Mouse (Mus musculus) heart, postnatal 4 days (tissue): ENCODE measurements around the gene Arhgap20. TPM values are rescaled to one million over a fixed set of nuclear protein-coding genes. Genes with fewer than 3 reads are reported as not detected.

ENCODE experiments used
- DNase-seq: peaks from one replicate; pipeline ENCODE4 v3.0.0; 2021
- total RNA-seq, 2 experiments: library from RNA; stranded (reverse); gene quantifications; 2 replicates each; pipeline ENCODE4 v1.2.3; 2021

Arhgap20 gene
- total RNA-seq, 2 experiments from 2014 or later: 1.4 to 2.1 TPM

DNA sequence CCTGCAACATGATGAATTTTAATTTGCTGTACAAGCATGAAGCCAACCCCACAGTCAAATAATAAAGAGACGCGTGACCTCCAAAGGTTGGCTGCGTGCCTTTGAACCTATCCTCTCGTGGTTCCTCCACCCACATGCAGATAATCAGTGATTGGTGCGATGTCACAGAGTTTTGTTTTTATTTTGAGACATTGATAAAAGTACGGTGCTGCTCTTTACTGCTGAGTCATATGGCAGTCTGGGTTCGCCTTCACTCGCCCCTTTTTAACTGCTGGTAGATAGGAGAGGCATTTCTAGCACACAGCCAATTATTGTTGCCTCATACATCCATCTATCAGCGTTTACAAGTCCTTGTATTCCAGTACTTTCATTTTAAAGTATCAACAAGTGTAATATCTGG, 34.0 kb downstream of the Arhgap20 start:
- DNase-seq: no peak

DNA sequence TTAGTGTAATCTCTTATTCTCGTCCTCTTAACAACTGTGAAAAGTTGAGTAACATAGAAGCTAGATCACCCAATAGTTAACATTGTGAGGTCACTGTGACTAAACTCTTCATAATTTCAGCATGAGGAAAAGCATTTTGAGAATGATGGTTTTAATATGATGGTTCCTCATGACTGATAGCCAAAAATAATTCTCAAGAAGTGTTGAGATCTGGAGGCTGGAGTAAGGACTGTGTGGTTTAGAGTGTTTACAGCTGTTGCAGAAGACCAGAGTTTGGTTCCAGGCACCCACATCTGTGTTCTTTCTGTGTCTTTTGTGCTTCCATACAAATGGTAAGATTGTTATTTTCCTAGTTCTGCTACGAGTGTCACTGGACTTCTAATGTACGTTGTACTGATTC, 42.1 kb downstream of the Arhgap20 start:
- DNase-seq: no peak

DNA sequence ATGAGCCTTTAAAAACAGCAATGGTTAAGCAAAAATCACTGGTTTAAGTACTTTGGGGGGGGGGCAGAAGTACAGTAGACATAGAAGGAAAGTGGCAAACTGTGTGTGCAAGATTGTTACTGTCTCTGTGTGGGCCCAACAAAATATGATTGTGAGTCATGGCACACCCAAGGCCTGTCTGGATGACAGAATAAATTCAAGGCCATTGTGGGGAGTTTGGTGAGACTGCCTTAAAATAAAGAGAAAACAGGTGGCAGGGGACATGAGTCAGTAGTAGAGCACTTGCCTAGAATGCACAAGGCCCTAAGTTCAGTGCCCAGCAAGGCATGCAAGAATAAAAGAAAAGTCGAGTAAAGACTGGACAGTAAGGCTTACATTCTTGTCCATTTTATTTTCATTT, 47.8 kb downstream of the Arhgap20 start:
- no peak for DNase-seq

DNA sequence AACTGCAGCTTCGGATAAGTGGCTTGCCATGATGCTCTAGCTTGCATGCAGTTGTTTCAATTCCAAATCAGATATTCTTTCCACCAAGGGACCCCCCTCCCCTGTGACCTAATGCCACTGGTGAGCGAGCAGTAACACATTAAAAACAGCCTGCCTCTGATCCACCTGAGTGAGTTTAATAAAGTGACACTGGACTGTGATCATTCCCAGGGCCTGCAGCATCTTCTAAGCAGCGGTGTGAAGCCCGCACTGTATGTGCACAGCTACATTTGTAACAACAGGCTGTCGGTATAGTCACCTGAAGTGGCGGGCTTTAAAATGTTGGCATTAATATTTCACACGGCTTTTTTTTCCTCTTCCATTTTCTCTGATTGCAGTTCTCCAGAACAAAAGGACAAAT, 59.4 kb downstream of the Arhgap20 start:
- DNase-seq: no peak

DNA sequence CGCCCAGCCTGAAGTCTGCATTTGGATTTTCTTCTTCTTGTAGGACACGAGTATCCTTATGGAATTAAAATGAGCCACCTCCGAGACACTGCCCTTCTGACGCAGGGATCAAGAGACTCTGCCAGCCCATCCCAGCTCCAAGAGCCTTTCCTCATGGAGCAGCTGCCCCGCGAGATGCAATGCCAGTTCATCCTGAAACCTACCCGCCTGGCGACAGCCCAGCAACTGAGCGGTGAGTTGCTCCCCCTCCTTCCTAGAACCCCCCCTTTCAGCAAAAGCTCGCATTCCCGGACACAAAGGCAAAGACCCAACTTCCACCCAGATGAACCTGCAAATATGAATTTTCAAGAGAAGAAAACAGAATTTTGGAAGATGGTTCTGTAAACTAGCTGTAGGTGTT, 66.5 kb downstream of the Arhgap20 start:
- DNase-seq: no peak

DNA sequence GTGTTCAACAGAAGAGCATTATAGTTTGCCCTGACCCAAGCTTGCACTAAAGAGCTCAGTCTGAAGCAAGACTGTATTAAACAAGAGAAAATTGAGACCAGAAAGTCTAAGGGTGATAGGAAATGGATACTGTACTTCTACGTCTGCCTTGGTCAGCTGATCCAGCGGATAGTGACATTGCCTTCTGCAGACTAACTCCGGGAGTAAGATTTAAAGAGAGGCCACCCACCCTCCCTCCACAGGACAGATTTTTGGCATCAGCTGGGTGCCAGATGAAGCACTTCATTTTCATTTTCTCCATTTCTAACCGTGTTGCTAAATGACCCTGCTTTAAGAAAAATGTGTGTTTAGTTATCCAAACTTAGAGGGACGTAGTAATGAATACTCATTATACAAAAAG, 67.2 kb downstream of the Arhgap20 start:
- DNase-seq: no peak

DNA sequence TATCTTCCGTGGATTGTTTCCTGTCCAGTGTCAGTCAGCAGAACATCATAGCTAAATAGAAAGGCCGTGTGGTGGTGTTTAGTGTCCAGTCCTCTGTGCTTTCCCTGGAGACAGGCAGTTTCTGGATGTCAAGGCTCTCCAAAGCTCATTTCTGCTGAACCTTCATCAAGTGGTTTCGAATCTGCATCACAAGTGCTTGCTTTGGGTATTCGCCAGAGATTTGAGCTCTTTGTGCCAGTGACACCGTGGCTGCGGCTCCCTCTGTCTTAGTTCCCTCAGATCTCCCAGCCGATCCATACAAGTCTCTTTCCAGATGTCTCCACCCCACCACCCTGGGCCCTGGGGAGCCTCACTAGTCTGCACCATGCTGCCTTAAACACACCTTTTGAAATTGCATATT, 72.6 kb downstream of the Arhgap20 start:
- DNase-seq: no peak

DNA sequence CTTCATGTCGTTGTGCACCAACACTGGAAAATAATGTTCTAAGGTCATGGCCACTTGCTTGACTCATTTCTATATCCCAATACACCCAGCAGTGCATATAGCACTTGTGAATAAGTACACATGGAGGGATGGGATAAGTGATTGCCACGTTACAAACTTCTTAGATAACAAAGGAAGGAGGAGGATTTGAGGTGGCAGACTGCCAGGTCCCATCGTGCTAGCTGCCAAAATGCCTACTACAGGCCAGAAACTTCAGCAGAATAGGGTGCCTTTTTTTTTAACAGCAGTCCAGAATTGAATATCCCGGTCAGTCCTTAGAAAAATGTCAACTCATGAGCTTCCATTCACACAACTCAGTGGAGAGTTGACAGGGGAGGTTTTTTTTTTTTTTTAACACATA, 78.1 kb downstream of the Arhgap20 start:
- peak; percentile 32 for DNase-seq

DNA sequence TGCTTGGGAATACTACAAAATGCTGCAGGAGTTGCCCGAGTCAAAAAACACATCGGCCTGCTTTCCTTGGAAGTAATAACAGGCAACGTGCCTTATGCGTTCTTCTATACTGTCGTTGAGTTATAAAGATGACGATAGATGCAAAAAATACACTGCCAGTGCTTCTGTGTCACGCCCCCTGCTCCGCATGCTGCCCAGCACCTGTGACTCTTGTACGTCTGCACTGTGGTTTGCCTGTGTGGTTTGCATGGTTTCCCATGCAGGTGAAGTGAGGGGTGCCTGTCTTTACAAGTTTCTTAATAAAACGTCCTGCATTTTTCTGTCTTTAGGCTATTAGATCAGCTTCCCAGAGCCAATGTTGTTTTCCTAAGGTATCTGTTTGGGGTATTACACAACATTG, 80.7 kb downstream of the Arhgap20 start:
- DNase-seq: no peak

DNA sequence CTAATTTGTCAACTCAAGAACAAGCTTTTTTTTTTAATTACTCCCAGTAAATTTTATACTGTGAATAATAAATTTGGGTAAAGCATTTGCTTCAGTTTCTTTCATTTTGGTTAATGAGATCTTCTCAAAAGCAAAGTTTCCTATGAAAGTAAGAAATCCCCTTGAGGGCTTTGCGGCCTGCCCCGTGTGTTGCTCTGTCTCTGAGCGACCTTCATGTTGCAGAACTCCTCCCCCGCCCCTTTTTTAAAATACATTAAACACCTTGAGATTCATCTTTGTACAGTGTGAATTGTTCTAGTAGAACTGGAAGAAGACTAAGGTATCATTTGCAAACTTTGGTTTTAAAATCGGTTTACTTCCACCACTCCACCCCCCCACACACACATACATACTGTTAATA, 88.6 kb downstream of the Arhgap20 start:
- no peak for DNase-seq

DNA sequence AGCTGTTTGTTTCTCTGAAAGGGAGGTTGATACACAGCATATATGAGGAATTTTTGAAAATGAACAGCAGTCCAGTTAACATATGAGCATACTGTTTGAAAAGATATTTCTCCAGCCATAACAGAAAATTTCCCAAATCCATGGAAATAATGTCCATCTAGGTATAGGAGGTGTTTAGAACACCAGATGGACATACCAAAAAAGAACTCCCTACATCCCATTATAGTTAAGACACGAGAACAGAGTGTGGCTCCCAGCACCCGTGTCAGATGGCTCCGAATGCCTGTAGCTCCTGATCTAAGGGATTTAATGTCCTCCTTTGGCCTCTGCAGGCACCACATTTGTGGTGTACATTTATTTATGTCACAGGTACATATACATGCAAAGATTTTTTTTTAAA, 99.1 kb downstream of the Arhgap20 start:
- no peak for DNase-seq

DNA sequence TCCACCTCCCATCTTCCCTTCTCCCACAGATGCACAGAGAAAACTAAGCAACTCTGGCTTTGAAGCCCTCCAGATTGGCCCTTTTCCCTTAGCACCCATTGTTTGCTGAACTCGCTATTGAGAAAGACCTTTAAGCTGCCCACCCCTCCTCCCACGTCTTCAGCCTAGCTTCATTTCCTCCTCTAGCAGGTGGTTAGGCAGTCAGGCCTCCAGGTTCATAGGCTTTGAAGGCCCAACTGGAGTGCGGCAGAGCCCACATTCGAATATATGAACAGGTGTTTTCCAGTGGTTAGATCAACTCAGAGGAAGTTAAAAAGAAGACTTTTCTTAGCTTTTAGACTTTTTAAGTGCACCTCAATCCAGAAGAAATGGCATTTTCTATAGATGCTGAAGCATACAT, 101.5 kb downstream of the Arhgap20 start:
- DNase-seq: no peak

DNA sequence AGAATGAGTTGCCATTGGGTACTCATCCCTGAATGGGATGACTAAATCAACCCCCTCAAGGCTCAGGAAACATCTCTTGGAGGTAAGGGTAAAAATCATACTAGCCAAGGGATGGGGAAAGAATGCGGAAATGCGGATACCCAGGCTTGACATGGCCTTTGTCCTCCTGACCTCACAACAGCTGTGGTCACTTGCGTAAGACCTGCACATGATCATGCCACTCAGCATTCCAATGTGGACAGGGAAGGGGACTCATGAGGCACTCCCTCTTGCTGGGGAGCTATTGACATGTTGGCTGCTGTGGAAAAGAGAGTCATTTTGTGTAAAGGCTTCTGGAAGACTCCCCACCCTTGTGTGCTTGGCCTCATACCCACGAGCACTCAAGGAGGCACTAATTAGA, 103.9 kb downstream of the Arhgap20 start:
- DNase-seq: no peak

DNA sequence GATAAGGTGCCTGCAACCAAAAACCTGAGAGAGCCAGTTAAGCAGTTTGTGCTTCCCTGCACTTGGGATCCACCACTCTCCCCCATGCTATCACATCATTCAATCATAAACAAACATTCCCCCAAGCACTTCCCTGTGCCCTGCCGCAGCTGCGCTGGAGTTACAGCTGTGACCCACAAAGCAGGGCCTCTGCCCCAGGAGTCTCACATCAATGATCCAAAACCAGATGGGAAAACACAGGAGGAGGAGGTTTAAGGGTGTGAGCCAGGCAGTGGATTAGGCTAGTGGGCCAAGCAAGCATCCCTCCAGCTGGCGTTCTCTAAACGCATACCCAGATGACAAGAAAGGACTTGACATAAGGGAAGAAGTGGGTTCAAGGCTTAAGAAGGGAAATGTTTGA, 109.2 kb downstream of the Arhgap20 start:
- DNase-seq: no peak

DNA sequence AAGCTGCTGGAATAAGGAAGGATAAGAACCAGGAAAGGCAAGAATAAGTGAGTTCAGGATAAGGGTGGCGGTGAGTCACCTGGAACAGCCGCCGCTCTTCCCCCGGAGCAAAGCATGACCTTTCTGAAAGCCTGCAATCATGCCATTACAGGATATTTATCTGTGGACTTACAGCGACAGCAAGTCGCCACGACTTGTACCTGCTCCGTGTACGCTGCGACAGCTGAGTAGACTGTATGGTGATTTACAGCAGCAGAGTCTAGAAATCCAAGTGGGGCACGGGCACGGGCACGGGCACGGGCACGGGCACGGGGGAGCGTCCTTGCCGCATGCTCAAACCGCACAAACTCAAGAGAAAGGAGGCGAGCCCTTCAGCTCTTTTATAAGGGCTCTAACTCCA, 110.4 kb downstream of the Arhgap20 start:
- DNase-seq: no peak

DNA sequence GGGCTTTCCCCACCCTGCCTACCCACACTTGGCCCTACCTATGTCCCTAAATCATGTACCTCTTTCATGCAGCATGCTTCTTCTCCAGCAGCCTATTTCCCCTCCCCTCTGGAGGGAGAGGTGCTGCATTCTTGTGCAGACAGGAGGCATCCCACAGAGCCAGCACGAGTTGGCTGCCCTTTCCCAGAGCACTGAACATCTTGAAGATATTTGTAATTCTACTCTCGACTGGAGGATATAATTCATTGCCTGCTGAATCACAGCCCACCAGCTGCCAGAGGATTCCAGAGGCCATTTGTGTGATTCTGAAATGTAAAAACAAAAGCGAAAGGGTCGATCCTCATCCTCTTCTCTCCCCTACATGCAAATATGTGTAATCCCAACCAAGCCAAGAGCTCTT, 116.2 kb downstream of the Arhgap20 start:
- DNase-seq: peak; percentile 11

DNA sequence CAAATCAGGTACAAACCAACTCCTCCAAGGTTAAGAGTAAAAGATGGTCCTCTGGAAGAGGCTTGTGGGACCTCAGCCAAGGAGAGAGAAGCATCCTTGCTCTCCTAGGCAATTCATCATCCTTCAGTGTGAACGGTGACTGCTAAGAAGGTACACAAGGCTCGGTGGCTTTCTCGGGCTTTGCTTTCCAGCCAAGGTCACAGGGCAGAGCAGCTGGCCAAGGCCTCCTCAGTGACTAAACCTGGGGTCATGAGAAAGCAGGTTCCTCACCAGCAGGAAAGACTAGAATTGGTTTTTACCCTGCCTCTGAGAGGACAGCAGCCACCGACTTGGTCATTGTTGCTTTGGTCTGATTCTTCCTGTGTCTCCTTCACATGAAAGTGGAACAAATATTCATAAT, 116.7 kb downstream of the Arhgap20 start:
- no peak for DNase-seq

DNA sequence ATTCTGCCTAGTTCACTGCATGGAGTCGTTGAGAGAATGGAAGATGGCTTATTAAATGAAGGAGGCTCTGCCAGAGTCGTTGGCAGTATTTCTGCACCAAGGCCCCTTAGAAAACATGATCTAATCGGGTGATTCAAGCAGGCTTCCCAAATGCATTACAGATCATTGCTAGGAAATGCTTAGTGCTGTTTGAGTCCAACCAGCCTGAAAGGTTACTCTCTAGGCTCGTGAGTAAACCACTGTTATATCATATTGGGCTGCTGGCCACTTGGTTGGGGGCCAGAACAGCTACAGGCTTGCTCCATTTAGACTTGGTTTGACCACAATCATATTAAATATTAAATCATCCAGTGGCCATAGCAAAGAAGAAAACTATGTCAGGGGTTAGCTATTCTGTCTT, 118.2 kb downstream of the Arhgap20 start:
- DNase-seq: peak; percentile 43

DNA sequence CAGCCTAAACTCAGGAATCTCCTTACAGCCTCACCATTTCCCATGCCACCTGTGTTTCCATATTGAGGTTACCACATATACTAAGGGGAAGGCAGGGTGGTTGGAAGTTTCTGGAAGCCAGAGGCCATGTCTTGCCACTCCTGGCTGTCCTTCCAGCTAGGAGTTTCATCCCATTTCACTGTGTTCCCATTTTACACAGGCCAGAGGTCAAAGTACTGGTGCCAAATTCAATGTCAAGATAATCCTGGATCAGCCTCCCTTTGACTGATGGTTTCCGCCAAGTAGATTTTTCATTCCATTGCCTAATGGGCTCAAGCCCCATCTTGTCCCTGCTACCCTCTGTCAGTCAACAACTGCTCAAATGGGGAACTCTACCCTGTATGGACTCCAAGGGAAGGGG, 127.8 kb downstream of the Arhgap20 start:
- no peak for DNase-seq

Other genes starting within 250 kb of the Arhgap20 start
- 10 to 100 TPM; 76.0 to 80.9 TPM for gene Fdx1, start 198.2 kb downstream of the Arhgap20 start, total RNA-seq